Mouse (Mus musculus) MEL (cell line): ENCODE results near the gene Egfl7. TPM values are rescaled to one million over a fixed set of nuclear protein-coding genes. Genes with fewer than 3 reads are reported as not detected.
A peak's percentile ranks its signal among the peaks of the same experiment; 100 is the strongest.

Source experiments
- DNase-seq: peaks from one replicate; pipeline ENCODE4 v3.0.0; 2011; ENCODE audit warnings: low read depth, low spot score
- H3K27ac ChIP-seq: 2 replicates; pipeline ENCODE4 v1.5.1; 2012; ENCODE audit warnings: low read depth, mild to moderate bottlenecking, control low read depth, low read length, moderate library complexity; ENCODE audit not compliant: control insufficient read depth
- H3K27me3 ChIP-seq, 2 experiments: fragments of 150-350 bp in 1 of 2; sonication (generic) in 1 of 2; 2 replicates each; pipeline ENCODE4 v1.6.1; 2012; ENCODE audit warnings: low read length in 2 of 2, mild to moderate bottlenecking in 2 of 2, improper control_type of control experiment in 1 of 2, moderate library complexity in 1 of 2; ENCODE audit not compliant: insufficient read depth in 2 of 2, control insufficient read depth in 1 of 2
- H3K36me3 ChIP-seq, 2 experiments: 2 replicates each; pipeline ENCODE4 v1.6.1; 2012 to 2014; ENCODE audit warnings: low read length in 2 of 2, improper control_type of control experiment in 1 of 2, inconsistent platforms in 1 of 2, mild to moderate bottlenecking in 1 of 2; ENCODE audit not compliant: insufficient read depth in 2 of 2, control insufficient read depth in 1 of 2
- H3K4me1 ChIP-seq, 2 experiments: fragments of 150-350 bp in 1 of 2; sonication (generic) in 1 of 2; 2 replicates each; pipeline ENCODE4 v1.6.1; 2012; ENCODE audit warnings: low read length in 2 of 2, improper control_type of control experiment in 1 of 2, mild to moderate bottlenecking in 1 of 2; ENCODE audit not compliant: insufficient read depth in 2 of 2, control insufficient read depth in 1 of 2
- H3K4me3 ChIP-seq, 2 experiments: fragments of 150-350 bp in 1 of 2; sonication (generic) in 1 of 2; 2 replicates each; pipeline ENCODE4 v1.5.1; 2012; ENCODE audit warnings: low read depth in 2 of 2, low read length in 2 of 2, mild to moderate bottlenecking in 2 of 2, moderate library complexity in 2 of 2, control low read depth in 1 of 2, improper control_type of control experiment in 1 of 2; ENCODE audit not compliant: control insufficient read depth in 1 of 2, insufficient read depth in 1 of 2
- H3K79me2 ChIP-seq: 2 replicates; pipeline ENCODE4 v1.6.1; 2012; ENCODE audit warnings: mild to moderate bottlenecking, low read length, moderate library complexity; ENCODE audit not compliant: control insufficient read depth, poor library complexity, insufficient read depth
- H3K9ac ChIP-seq: 2 replicates; pipeline ENCODE4 v1.6.1; 2012; ENCODE audit warnings: low read depth, mild to moderate bottlenecking, control low read depth, low read length, moderate library complexity; ENCODE audit not compliant: control insufficient read depth, poor library complexity, severe bottlenecking
- H3K9me3 ChIP-seq: fragments of 150-350 bp; sonication (generic); replicated peaks from 2 replicates; pipeline ENCODE4 v1.6.1; 2012; ENCODE audit warnings: mild to moderate bottlenecking, low read length, improper control_type of control experiment, moderate library complexity; ENCODE audit not compliant: insufficient read depth
- CHD1 ChIP-seq: IDR thresholded peaks from 2 replicates; pipeline ENCODE4 v1.6.1; 2012; ENCODE audit warnings: low read depth, mild to moderate bottlenecking, inconsistent platforms, low read length, improper control_type of control experiment
- CTCF ChIP-seq, 3 experiments: IDR thresholded peaks in 2 of 3; conservative IDR thresholded peaks in 1 of 3; 2 replicates each; pipeline ENCODE4 v1.5.1; 2011 to 2012; ENCODE audit warnings: low read length in 3 of 3, low read depth in 2 of 3, mild to moderate bottlenecking in 2 of 3, improper control_type of control experiment in 1 of 3, inconsistent platforms in 1 of 3, mixed read lengths in 1 of 3, moderate library complexity in 1 of 3; ENCODE audit not compliant: control insufficient read depth in 1 of 3, insufficient read depth in 1 of 3, poor library complexity in 1 of 3, severe bottlenecking in 1 of 3
- E2F4 ChIP-seq: IDR thresholded peaks from 2 replicates; pipeline ENCODE4 v1.6.1; 2011; ENCODE audit warnings: low read depth, low read length, improper control_type of control experiment, borderline replicate concordance
- ELF1 ChIP-seq: IDR thresholded peaks from 2 replicates; pipeline ENCODE4 v1.6.1; 2014; ENCODE audit warnings: low read depth, mild to moderate bottlenecking, inconsistent platforms, low read length, improper control_type of control experiment, moderate library complexity
- EP300 ChIP-seq, 2 experiments: IDR thresholded peaks; 2 replicates each; pipeline ENCODE4 v1.6.1; 2011; ENCODE audit warnings: improper control_type of control experiment in 2 of 2, low read length in 2 of 2, low read depth in 1 of 2, mild to moderate bottlenecking in 1 of 2
- ETS1 ChIP-seq: IDR thresholded peaks from 2 replicates; pipeline ENCODE4 v1.6.1; 2012; ENCODE audit warnings: low read depth, mild to moderate bottlenecking, inconsistent platforms, low read length, improper control_type of control experiment, moderate library complexity
- GABPA ChIP-seq: IDR thresholded peaks from 2 replicates; pipeline ENCODE4 v1.6.1; 2012; ENCODE audit warnings: low read depth, mild to moderate bottlenecking, inconsistent platforms, low read length, improper control_type of control experiment, moderate library complexity
- GATA1 ChIP-seq: IDR thresholded peaks from 2 replicates; pipeline ENCODE4 v1.6.1; 2011; ENCODE audit warnings: low read depth, low read length, improper control_type of control experiment
- HCFC1 ChIP-seq: IDR thresholded peaks from 2 replicates; pipeline ENCODE4 v1.6.1; 2012; ENCODE audit warnings: low read depth, mild to moderate bottlenecking, inconsistent platforms, low read length, improper control_type of control experiment, moderate library complexity
- JUND ChIP-seq: IDR thresholded peaks from 2 replicates; pipeline ENCODE4 v1.6.1; 2011; ENCODE audit warnings: low read depth, mild to moderate bottlenecking, improper control_type of control experiment, low read length
- MAFK ChIP-seq: IDR thresholded peaks from 2 replicates; pipeline ENCODE4 v1.6.1; 2011; ENCODE audit warnings: low read depth, mild to moderate bottlenecking, low read length, improper control_type of control experiment, borderline replicate concordance
- MAX ChIP-seq: IDR thresholded peaks from 2 replicates; pipeline ENCODE4 v1.6.1; 2011; ENCODE audit warnings: low read length, improper control_type of control experiment
- MEF2A ChIP-seq: IDR thresholded peaks from 2 replicates; pipeline ENCODE4 v1.6.1; 2014; ENCODE audit warnings: low read depth, mild to moderate bottlenecking, inconsistent platforms, low read length, improper control_type of control experiment; ENCODE audit not compliant: poor library complexity, insufficient replicate concordance, severe bottlenecking; ENCODE audit errors: extremely low read depth
- MXI1 ChIP-seq: IDR thresholded peaks from 2 replicates; pipeline ENCODE4 v1.6.1; 2011; ENCODE audit warnings: mild to moderate bottlenecking, low read depth, low read length, improper control_type of control experiment
- MYC ChIP-seq: IDR thresholded peaks from 2 replicates; pipeline ENCODE4 v1.6.1; 2011; ENCODE audit warnings: low read depth, mild to moderate bottlenecking, low read length, improper control_type of control experiment, moderate library complexity
- NELFE ChIP-seq: IDR thresholded peaks from 2 replicates; pipeline ENCODE4 v1.6.1; 2011; ENCODE audit warnings: low read depth, low read length, improper control_type of control experiment
- POLR2A ChIP-seq, 2 experiments: IDR thresholded peaks; 2 replicates each; pipeline ENCODE4 v1.6.1; 2011 to 2012; ENCODE audit warnings: low read length in 2 of 2, mild to moderate bottlenecking in 2 of 2, control low read depth in 1 of 2, improper control_type of control experiment in 1 of 2, low read depth in 1 of 2, moderate library complexity in 1 of 2; ENCODE audit not compliant: control insufficient read depth in 1 of 2, insufficient read depth in 1 of 2, poor library complexity in 1 of 2
- POLR2AphosphoS2 ChIP-seq: IDR thresholded peaks from 2 replicates; pipeline ENCODE4 v1.6.1; 2011; ENCODE audit warnings: low read length, improper control_type of control experiment
- RCOR1 ChIP-seq: IDR thresholded peaks from 2 replicates; pipeline ENCODE4 v1.6.1; 2012; ENCODE audit warnings: low read depth, mild to moderate bottlenecking, inconsistent platforms, low read length, improper control_type of control experiment
- SMC3 ChIP-seq: IDR thresholded peaks from 2 replicates; pipeline ENCODE4 v1.6.1; 2011; ENCODE audit warnings: low read depth, low read length, improper control_type of control experiment
- TBP ChIP-seq: IDR thresholded peaks from 2 replicates; pipeline ENCODE4 v1.8.0; 2011; ENCODE audit warnings: low read depth, low read length, improper control_type of control experiment
- UBTF ChIP-seq: IDR thresholded peaks from 2 replicates; pipeline ENCODE4 v1.6.1; 2012; ENCODE audit warnings: low read depth, mild to moderate bottlenecking, inconsistent platforms, low read length, improper control_type of control experiment, moderate library complexity, borderline replicate concordance; ENCODE audit not compliant: insufficient read depth
- USF1 ChIP-seq: IDR thresholded peaks from 2 replicates; pipeline ENCODE4 v1.6.1; 2014; ENCODE audit warnings: low read depth, mild to moderate bottlenecking, inconsistent platforms, low read length, improper control_type of control experiment, moderate library complexity
- USF2 ChIP-seq, 2 experiments: IDR thresholded peaks; 2 replicates each; pipeline ENCODE4 v1.6.1; 2011 to 2012; ENCODE audit warnings: improper control_type of control experiment in 2 of 2, low read length in 2 of 2, borderline replicate concordance in 1 of 2, inconsistent platforms in 1 of 2, low read depth in 1 of 2, mild to moderate bottlenecking in 1 of 2; ENCODE audit not compliant: insufficient read depth in 1 of 2
- ZKSCAN1 ChIP-seq: IDR thresholded peaks from 2 replicates; pipeline ENCODE4 v1.6.1; 2012; ENCODE audit warnings: low read depth, mild to moderate bottlenecking, inconsistent platforms, low read length, improper control_type of control experiment, moderate library complexity
- ZNF384 ChIP-seq: IDR thresholded peaks from 2 replicates; pipeline ENCODE4 v1.6.1; 2012; ENCODE audit warnings: low read depth, mild to moderate bottlenecking, inconsistent platforms, low read length, improper control_type of control experiment
- polyA plus RNA-seq, 2 experiments: library from polyadenylated mRNA; stranded (reverse) in 1 of 2; unstranded in 1 of 2; fragments of >175 nt in 1 of 2; fragments of >200 nt in 1 of 2; gene quantifications; 2 replicates each; pipeline versions ENCODE4 v1.2.1 to v1.2.4; 2012; ENCODE audit warnings: low replicate concordance in 2 of 2, low read depth in 1 of 2; ENCODE audit not compliant: insufficient read length in 2 of 2, insufficient read depth in 1 of 2, missing spikeins in 1 of 2
- total RNA-seq: library from RNA; depleted of rRNA; stranded (reverse); fragments of 300-350 nt; gene quantifications from 2 replicates; pipeline ENCODE4 v1.2.3, GENCODE M21; 2012

The Egfl7 gene
- total and polyA plus RNA-seq, 3 experiments = 73.9 to 125 TPM; not detected in 1

GRCm38 (mm10) chr2:26638039-26638438, 58.2 kb downstream of the Egfl7 start:
- Histone ChIP-seq H3K4me1 (peaks cover 0 to 27% of the 10 kb centered on the region in 2 experiments; a peak in 2 of 4 replicates), H3K79me2 (peaks cover 25% of the 10 kb centered on the region), H3K36me3 (peaks cover 14 to 17% of the 10 kb centered on the region in 2 experiments), H3K4me3 (peak overlapping the region; percentile 82 to 98), H3K27me3 (no peaks in the 10 kb centered on the region), H3K27ac (peak overlapping the region; percentile 90; the same call in 1 of the 2 replicates), H3K9ac (peak overlapping the region; percentile 98), H3K9me3 (no peaks in the 10 kb centered on the region)
- DNase-seq = peak; percentile 74
- TF ChIP-seq MXI1 (0 out of 2 replicates have a peak, but pooled peaks have one; percentile 17), POLR2AphosphoS2 (peak; percentile 42; the same call in 1 of the 2 replicates), POLR2A (IDR thresholded peaks at IDR 0.05; ENCODE audit: control insufficient read depth in 1 of 2, insufficient read depth in 1 of 2, low read depth in 1 of 2, low read length in 2 of 2, poor library complexity in 1 of 2) (peak in 1 of 2 experiments; percentile 66; a peak in 1 of 4 replicates), HCFC1 (no peak), ETS1 (no peak), UBTF (no peak), JUND (no peak), USF1 (no peak), SMC3 (no peak), MAFK (no peak), CTCF (IDR thresholded peaks at IDR 0.05 in 2 of 3, conservative IDR thresholded peaks at IDR 0.05 in 1 of 3; ENCODE audit: control insufficient read depth in 1 of 3, insufficient read depth in 1 of 3, low read depth in 2 of 3, low read length in 3 of 3, poor library complexity in 1 of 3, severe bottlenecking in 1 of 3) (no peak), ZNF384 (no peak), GATA1 (peak; percentile 61; the same call in 1 of the 2 replicates), MEF2A (no peak), ELF1 (no peak), CHD1 (0 out of 2 replicates have a peak, but pooled peaks have one; percentile 1), EP300 (IDR thresholded peaks at IDR 0.05; ENCODE audit: low read depth in 1 of 2, low read length in 2 of 2) (0 out of 4 replicates have a peak, but pooled peaks of 1 of the 2 experiments have one; percentile 1), MAX (no peak), TBP (peak; percentile 51; the same call in 1 of the 2 replicates), MYC (peak; percentile 75; the same call in 1 of the 2 replicates), USF2 (IDR thresholded peaks at IDR 0.05; ENCODE audit: borderline replicate concordance in 1 of 2, insufficient read depth in 1 of 2, low read depth in 1 of 2, low read length in 2 of 2) (no peak), ZKSCAN1 (no peak), NELFE (no peak), GABPA (no peak), RCOR1 (peak; percentile 44; the same call in 1 of the 2 replicates), E2F4 (no peak)
